Mouse (Mus musculus) kidney, adult 11 months (tissue): ENCODE results near the gene Nat8f2.
"Not testable (repeated sequence)": the region's sequence is repeated elsewhere in the genome, so short reads cannot be mapped to it uniquely, and the experiment has no call there.

ENCODE experiments used
- DNase-seq: peaks from one replicate; pipeline ENCODE4 v3.0.0; 2022

Nat8f2 gene

DNA sequence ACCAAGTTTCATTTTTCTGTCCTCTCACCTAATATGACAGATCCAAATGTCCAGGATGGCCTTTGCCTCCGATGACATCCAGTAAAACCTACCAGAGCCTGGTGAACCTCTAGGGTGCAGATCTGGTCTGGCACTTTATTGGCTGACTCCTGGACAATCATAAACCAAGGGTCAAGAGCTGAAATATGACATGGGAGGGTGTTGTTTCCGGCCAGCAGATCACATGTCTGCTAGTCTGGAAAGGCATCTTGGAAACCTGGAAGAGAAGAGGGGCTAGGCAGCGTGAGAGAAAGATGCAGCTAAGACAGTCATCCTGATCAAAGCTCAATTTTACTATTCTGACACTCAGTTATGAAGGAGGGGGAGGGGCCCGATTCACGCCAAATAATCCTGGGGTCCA, at the start of gene Nat8f2:
TSS of gene Nat8f2 (minus strand) at position 153 of the 400 bp plus-strand sequence.
- DNase-seq = peak; percentile 78

- DNase-seq = not testable (repeated sequence)
These were observed 49.4 kb upstream of the Nat8f2 start for GRCm38 (mm10) chr6:85918341-85918740.

- no peak for DNase-seq
These were observed 47.6 kb upstream of the Nat8f2 start for GRCm38 (mm10) chr6:85916596-85916995.

- peak; percentile 94 for DNase-seq
These were observed 46.9 kb upstream of the Nat8f2 start, which contains the start of gene Nat8f1 for GRCm38 (mm10) chr6:85915539-85916513. TSS of gene Nat8f1 (minus strand) at chr6:85915687.

DNA sequence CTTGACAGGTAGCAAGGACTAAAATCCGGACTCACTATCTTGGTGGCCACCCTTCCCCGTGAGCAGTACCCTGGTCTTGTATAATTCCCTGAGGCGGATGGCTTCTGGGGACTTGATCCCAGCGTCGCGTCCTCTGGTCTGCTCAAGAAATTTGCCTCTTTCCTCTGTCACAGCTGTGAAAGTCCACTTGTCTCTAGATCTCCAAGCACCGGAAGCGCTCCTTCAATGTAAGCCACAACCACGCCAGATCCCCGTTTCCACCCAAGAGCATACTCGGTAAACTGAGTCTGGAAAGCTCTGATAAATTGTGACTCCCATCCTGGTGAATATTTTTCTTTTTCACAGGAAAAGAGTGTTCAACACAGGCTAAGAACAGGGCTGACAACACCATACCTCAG, 46.2 kb upstream of the Nat8f2 start:
- no peak for DNase-seq

- DNase-seq = peak; percentile 52
These were observed 42.6 kb upstream of the Nat8f2 start, which contains the start of gene Tprkb for GRCm38 (mm10) chr6:85911587-85911986. TSS of gene Tprkb (plus strand) at chr6:85911865.

GRCm38 (mm10) chr6:85909704-85910103, 40.7 kb upstream of the Nat8f2 start:
- DNase-seq = no peak

- peak; percentile 66 for DNase-seq
These were observed 39.4 kb upstream of the Nat8f2 start for GRCm38 (mm10) chr6:85908341-85908740.

GRCm38 (mm10) chr6:85906911-85907351, 38.0 kb upstream of the Nat8f2 start:
- peak; percentile 35 for DNase-seq

GRCm38 (mm10) chr6:85904642-85905061, 35.7 kb upstream of the Nat8f2 start, which contains the start of gene Nat8f4:
TSS of gene Nat8f4 (minus strand) at chr6:85904884.
- peak; percentile 84 for DNase-seq

GRCm38 (mm10) chr6:85902303-85902702, 33.3 kb upstream of the Nat8f2 start:
- no peak for DNase-seq

DNA sequence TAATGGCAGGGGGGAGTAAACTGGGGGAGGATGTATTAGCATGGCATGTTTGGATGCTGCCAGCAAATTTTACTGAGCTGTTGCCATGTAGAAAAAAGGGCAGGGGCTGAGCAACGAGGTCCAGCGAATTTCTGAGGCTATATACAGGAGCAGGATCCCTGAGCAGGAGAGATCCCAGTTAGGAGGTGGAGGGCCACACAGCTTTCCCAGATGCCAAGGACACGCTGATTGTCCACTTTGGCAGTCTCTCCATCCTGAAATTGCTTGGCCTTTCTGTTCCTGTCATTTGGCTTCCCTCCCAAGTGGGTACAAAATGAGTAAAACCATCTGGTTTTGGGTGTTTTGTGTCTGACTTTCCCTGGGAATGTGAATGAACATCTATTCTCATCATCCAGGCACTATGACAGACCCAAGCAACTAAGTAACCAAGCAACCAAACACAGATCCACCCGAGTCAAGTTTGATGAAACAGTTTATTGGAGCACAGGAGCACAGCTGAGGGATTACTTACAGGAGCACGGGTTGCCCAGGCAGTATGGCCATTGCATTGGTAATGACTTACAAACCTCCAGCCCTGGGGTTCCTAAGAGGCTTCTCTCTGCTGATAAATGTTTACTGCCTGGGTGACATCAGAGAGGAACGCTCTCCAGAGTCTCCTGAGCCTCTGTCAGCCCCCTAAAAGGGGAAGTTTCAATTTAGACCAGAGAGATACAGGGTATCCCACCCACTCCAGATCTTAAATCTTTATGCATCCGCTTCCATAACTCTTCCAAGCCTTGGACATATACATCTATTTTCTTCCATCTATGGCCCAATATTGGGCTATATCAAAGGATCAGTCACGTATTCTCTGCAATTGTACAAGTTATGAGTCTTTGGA, 29.9 kb upstream of the Nat8f2 start:
- not testable (repeated sequence) for DNase-seq

- DNase-seq = peak; percentile 34
These were observed 26.2 kb upstream of the Nat8f2 start for GRCm38 (mm10) chr6:85895061-85895648.

- DNase-seq = no peak
These were observed 20.0 kb upstream of the Nat8f2 start for GRCm38 (mm10) chr6:85888961-85889360.

DNA sequence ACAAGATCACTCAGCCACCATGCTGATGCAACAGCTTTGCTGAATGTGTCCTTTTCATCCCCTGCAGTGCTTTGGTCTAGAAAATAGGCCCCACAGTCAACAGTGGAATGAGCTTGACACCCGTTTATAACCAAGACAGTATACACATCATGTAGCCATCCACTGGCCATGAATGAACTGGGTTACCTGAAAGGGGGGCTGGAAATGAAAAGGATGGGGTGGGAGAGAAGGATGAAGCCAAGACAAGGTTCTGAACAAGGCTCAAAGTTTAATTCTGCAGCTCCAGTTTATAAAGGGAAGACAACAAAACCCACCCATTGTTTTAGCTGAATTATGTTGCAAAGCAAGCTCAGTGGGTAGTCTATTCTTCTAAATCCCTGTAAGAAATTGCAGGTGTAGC, 15.4 kb upstream of the Nat8f2 start:
- DNase-seq = no peak

DNA sequence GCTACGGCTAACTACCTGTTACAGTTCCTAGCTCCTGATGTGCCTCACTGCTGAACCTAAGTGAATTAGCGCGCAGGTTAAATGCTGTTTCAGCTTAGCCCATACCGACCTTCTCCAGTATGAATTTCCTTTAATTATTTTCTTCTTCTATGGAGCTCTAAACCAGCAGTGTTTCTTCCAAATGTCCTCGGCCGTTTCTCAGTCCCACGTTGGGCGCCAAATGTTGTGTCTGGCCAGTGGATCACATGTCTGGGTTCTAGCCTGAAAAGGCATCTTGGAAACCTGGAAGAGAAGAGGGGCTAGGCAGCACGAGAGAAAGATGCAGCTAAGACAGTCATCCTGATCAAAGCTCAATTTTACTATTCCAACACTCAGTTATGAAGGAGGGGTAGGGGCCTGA, 14.3 kb upstream of the Nat8f2 start:
- DNase-seq = not testable (repeated sequence)

DNA sequence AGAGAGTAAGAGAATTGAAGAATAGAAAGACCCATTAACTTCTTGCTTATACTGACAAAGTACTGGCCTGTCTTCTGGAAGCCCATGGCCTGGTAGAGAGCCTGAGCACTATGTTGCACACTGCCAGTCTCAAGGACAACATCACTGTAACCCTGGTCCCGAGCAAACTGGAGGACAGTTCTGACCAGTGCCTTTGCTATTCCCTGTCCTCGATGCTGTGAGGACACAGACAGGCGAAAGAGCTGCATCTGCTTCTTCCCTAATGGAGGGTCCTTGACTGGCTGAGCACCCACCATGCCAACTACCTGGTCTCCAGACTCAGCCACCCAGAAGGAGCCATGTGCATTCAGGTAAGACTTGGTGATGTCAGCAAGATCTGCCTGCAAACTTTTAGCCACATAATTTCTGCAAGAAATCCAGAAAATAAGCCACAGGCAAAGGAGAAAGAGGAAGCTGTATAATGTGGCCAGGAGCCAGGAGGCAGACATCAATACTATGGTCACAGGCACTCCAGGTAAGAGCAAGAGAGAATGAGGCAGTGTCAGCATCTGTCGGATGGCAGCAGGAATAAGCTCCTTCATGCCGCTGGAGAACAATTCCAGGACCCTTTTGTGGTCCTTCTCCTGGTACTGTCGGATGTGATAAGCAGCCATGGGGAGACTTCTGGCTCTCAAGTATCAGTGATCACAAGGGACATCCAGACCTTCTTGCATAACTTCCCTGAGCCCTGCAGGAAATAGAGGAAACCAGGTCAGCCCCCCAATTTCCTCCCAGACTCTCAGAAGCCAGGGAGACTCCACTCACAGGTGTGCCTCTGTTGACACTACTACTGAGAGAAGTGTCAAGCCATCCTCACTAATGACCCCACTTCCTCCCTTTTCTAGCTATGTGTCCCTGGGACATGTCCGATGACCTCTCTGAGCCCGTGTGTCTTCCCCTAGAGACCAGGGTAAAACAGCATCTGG, 950 bp downstream of the Nat8f2 start:
- DNase-seq = peak; percentile 38

- DNase-seq = not testable (repeated sequence)
These were observed 2.0 kb downstream of the Nat8f2 start for GRCm38 (mm10) chr6:85866995-85867394.

GRCm38 (mm10) chr6:85866166-85866565, 2.8 kb downstream of the Nat8f2 start:
- not testable (repeated sequence) for DNase-seq

DNA sequence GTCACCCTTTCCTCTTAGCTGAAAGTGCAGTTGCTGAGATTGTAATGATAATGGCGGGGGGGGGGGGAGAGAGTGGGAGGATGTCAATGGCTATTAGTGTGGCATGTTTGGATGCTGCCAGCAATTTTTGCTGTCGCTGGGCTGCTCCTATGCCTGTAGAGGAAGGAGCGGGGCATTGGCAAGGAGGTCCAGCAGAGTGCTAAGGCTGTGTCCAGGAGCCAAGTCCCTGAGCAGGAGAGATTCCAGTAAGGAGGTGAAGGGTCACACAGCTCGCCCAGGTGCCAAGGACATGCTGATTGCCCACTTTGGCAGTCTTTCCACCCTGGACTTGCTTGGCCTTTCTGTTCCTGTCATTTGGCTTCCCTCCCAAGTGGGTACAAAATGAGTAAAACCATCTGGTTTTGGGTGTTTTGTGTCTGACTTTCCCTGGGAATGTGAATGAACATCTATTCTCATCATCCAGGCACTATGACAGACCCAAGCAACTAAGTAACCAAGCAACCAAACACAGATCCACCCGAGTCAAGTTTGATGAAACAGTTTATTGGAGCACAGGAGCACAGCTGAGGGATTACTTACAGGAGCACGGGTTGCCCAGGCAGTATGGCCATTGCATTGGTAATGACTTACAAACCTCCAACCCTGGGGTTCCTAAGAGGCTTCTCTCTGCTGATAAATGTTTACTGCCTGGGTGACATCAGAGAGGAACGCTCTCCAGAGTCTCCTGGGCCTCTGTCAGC, 3.9 kb downstream of the Nat8f2 start:
- DNase-seq = peak; percentile 62

DNA sequence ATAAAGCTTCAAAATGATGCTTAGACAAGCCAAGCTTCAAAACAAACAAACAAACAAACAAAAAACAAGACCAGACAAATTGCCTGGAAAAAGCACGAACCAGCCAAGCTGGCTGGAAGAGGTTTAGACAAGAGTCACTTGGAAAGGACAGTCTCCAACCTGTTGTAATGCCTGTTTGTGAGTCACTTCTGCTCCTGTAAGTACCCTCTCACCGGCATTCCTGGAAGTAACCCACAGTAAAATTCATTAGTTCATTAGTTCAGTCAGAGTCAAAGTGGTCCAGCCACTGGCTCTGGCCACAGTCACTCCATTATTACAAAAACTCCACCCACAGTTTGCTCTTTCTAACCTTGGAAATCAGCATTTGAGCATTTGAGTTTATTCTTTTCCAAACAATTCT, 5.1 kb downstream of the Nat8f2 start:
- no peak for DNase-seq
